Mouse (Mus musculus) limb, embryonic 14.5 days (tissue): ENCODE data around the gene Aass. TPM values are rescaled to one million over a fixed set of nuclear protein-coding genes. Genes with fewer than 3 reads are reported as not detected.

Experiments used
- ATAC-seq: fragments of 200-750 bp; cut with Nextera tagmentation; 2 replicates; pipeline ENCODE4 v1.8.0; 2017; ENCODE audit warnings: low read depth, moderate number of reproducible peaks, moderate TSS enrichment; ENCODE audit not compliant: low FRiP score
- DNase-seq: peaks from one replicate; pipeline ENCODE4 v3.0.0-alpha.2; 2015; ENCODE audit warnings: low spot score
- H3K27ac ChIP-seq: fragments of 300-500 bp; sonication (generic); replicated peaks from 2 replicates; pipeline ENCODE4 v1.5.1; 2014; ENCODE audit warnings: low read depth, mild to moderate bottlenecking, low read length, moderate library complexity, mixed read lengths
- H3K27me3 ChIP-seq: fragments of 300-500 bp; sonication (generic); 2 replicates; pipeline ENCODE4 v1.6.1; 2014; ENCODE audit warnings: low read length, mixed read lengths; ENCODE audit not compliant: control insufficient read depth, insufficient read depth
- H3K36me3 ChIP-seq: fragments of 300-500 bp; sonication (generic); 2 replicates; pipeline ENCODE4 v1.6.1; 2014; ENCODE audit warnings: mild to moderate bottlenecking, low read length, moderate library complexity, mixed read lengths; ENCODE audit not compliant: control insufficient read depth, insufficient read depth
- H3K4me1 ChIP-seq: fragments of 300-500 bp; sonication (generic); 2 replicates; pipeline ENCODE4 v1.6.1; 2014; ENCODE audit warnings: antibody characterized with exemption, low read length, mixed read lengths; ENCODE audit not compliant: control insufficient read depth, insufficient read depth
- H3K4me2 ChIP-seq: fragments of 300-500 bp; sonication (generic); replicated peaks from 2 replicates; pipeline ENCODE4 v1.6.1; 2014; ENCODE audit warnings: low read depth, mild to moderate bottlenecking, low read length, moderate library complexity; ENCODE audit not compliant: severe bottlenecking
- H3K4me3 ChIP-seq: fragments of 300-500 bp; sonication (generic); replicated peaks from 2 replicates; pipeline ENCODE4 v1.5.1; 2014; ENCODE audit warnings: low read length
- H3K9ac ChIP-seq: fragments of 300-500 bp; sonication (generic); 2 replicates; pipeline ENCODE4 v1.6.1; 2014; ENCODE audit warnings: mild to moderate bottlenecking, low read depth, low read length, moderate library complexity; ENCODE audit not compliant: severe bottlenecking
- H3K9me3 ChIP-seq: fragments of 300-500 bp; sonication (generic); 2 replicates; pipeline ENCODE4 v1.6.1; 2016; ENCODE audit warnings: low read length; ENCODE audit not compliant: control insufficient read depth
- POLR2A ChIP-seq: fragments of 200-500 bp; IDR thresholded peaks from 2 replicates; pipeline ENCODE4 v1.8.0; 2012; ENCODE audit warnings: inconsistent platforms, mild to moderate bottlenecking, moderate library complexity, borderline replicate concordance; ENCODE audit not compliant: insufficient read depth, insufficient read length; ENCODE audit errors: extremely low read depth
- WGBS: fragments of 180-500 bp; shearing (Covaris S2); extraction: QIAGEN DNeasy Blood & Tissue Kit; methylation state at CpG from one replicate; pipeline ENCODE4 v1.1.7; 2014; 5-methylcytosine and 5-hydroxymethylcytosine counted together
- polyA plus RNA-seq, 2 experiments: library from polyadenylated mRNA; depleted of rRNA in 1 of 2; stranded (reverse) in 1 of 2; unstranded in 1 of 2; fragments of >200 nt; fragmentation: Nextera tagmentation in 1 of 2; extraction: Ambion mirVana in 1 of 2; gene quantifications; 2 replicates each; pipeline versions ENCODE4 v1.2.1 to v1.2.3; 2012 to 2014

The Aass gene
- polyA plus RNA-seq, 2 experiments: 2.4 TPM

DNA sequence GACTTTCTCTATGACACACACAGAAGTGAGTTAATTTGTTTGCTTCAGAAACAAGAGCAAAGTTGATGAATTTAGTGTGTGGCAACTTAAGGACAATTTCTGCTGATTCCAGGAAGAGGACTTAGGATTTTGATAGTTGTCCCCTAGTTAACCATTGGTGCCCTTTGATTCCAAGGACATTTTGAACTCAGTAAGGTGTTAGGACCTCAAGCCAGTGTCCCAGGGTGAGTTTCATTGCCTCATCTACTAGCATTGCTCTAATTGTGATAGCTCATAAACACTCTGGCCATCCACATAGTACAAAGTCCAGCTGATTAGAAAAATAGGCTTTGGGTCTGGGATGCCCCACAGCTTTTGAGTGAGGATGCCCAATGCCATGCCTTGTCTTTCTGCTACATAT is 11.2 kb upstream of the Aass start:
- no peaks in the 10 kb centered on the region for H3K9me3 ChIP-seq
- no peak for ATAC-seq

DNA sequence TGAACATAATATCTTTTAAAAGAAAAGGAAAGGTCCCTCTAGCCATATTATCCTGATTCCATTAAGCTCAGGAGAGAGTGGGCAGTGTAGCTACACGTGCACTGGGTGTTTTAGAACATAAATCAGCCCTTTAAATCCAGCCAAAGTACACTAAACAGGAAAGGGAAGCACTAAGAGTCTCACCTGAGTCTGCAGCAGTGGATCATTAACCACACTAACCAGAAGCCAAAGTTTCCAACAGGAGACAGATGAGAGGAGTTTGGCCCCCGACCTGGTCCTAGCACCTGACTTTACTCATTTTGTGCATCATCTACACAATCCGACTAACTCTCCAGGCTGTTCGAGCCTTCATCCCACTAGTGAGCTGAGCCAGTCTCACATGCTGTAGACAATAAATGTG is 1.8 kb downstream of the Aass start:
- H3K9me3 ChIP-seq: no peaks in the 10 kb centered on the region
- WGBS: 37% methylated on average over 4 of the region's 4 CpGs
- H3K4me2 ChIP-seq: no peak overlapping the region
- no peak overlapping the region for H3K27ac ChIP-seq
- no peak overlapping the region for H3K9ac ChIP-seq
- no peaks in the 10 kb centered on the region for H3K27me3 ChIP-seq
- no peaks in the 10 kb centered on the region for H3K36me3 ChIP-seq
- ATAC-seq (no peak), DNase-seq (no peak)
- no peak for TF ChIP-seq POLR2A
- H3K4me1 ChIP-seq: peaks cover 10% of the 10 kb centered on the region
- H3K4me3 ChIP-seq: no peak overlapping the region

More for the DNA sequence above, 11.2 kb upstream of the Aass start:
- Histone ChIP-seq H3K36me3 (no peaks in the 10 kb centered on the region), H3K4me1 (no peaks in the 10 kb centered on the region), H3K9ac (no peak overlapping the region), H3K4me3 (no peak overlapping the region), H3K27me3 (no peaks in the 10 kb centered on the region), H3K4me2 (no peak overlapping the region), H3K27ac (no peak overlapping the region)
- no peak for DNase-seq
- no peak for TF ChIP-seq POLR2A

DNA sequence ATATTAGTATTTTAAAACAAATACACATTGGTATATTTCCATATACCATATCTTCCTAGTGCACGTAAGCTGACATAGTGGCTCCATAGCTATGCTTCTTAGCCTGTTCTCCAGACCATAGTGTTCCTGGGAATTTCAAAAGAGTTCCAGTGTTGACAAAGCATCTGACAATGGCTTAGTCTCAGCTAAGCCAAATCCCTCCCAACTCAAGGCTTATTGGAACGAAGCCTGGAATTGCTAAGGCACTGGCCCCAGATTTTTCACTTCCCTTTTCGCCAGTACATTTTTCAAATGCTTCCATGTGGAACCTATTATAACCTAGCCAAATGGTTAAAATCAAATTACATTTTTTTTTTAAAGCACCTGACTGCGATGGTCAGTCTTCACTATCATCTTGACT is 3.6 kb downstream of the Aass start:
- Histone ChIP-seq H3K9me3 (no peaks in the 10 kb centered on the region), H3K27ac (no peak overlapping the region), H3K4me1 (peaks cover 10% of the 10 kb centered on the region), H3K9ac (no peak overlapping the region), H3K27me3 (no peaks in the 10 kb centered on the region), H3K4me3 (no peak overlapping the region), H3K4me2 (no peak overlapping the region), H3K36me3 (no peaks in the 10 kb centered on the region)
- no peak for TF ChIP-seq POLR2A
- DNase-seq: peak; percentile 88
- 46% methylated on average over 4 of the region's 4 CpGs for WGBS
- no peak for ATAC-seq

DNA sequence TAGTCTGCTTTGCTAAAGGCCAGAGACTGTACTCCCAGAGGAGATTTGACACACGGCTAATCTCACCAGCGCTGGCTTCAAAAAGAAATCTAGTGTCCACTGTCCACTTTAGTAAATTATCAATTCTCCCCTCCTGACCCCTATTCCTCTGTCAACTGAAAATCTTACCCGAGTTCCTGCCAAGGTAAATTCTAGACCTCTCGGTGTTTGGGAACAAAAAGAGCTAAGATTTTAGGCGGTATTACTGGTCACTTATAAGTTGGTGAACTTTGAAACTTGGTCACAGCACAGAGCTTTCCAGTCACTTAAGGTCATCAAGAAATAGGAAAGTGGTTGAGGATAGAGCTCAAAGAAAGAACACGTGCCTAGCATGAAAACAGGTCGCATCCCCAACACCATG is 6.1 kb downstream of the Aass start:
- Histone ChIP-seq H3K27me3 (no peaks in the 10 kb centered on the region), H3K4me3 (no peak overlapping the region), H3K9me3 (no peaks in the 10 kb centered on the region), H3K4me1 (peaks cover 7% of the 10 kb centered on the region; the same call in 1 of the 2 replicates), H3K27ac (no peak overlapping the region), H3K4me2 (no peak overlapping the region), H3K9ac (no peak overlapping the region), H3K36me3 (no peaks in the 10 kb centered on the region)
- no peak for TF ChIP-seq POLR2A
- no peak for ATAC-seq
- no peak for DNase-seq
- 83% methylated on average over 7 of the region's 7 CpGs for WGBS

DNA sequence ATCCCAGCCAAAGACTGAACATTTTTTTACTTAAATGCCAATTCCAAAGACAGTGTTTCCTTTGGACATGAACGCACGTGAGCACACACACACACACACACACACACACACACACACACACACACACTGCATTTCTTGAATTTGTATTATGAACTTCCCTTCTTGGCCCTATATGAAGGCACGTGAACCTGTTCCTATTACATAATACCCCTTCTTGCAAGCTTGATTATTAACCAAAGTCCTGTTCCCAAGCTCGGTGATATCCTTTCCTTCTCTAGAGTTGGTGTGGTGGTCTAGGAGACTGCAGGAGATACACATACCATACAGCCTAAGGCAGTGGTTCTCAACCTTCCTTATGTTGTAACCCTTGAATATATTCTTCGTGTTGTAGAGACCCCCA is 7.0 kb downstream of the Aass start:
- no peak overlapping the region for H3K9ac ChIP-seq
- WGBS: 60% methylated on average over 5 of the region's 5 CpGs
- no peaks in the 10 kb centered on the region for H3K36me3 ChIP-seq
- no peaks in the 10 kb centered on the region for H3K9me3 ChIP-seq
- no peak overlapping the region for H3K4me3 ChIP-seq
- TF ChIP-seq POLR2A: no peak
- DNase-seq: no peak
- H3K27ac ChIP-seq: no peak overlapping the region
- no peaks in the 10 kb centered on the region for H3K27me3 ChIP-seq
- no peak overlapping the region for H3K4me2 ChIP-seq
- ATAC-seq: no peak
- H3K4me1 ChIP-seq: peaks cover 7% of the 10 kb centered on the region; the same call in 1 of the 2 replicates

DNA sequence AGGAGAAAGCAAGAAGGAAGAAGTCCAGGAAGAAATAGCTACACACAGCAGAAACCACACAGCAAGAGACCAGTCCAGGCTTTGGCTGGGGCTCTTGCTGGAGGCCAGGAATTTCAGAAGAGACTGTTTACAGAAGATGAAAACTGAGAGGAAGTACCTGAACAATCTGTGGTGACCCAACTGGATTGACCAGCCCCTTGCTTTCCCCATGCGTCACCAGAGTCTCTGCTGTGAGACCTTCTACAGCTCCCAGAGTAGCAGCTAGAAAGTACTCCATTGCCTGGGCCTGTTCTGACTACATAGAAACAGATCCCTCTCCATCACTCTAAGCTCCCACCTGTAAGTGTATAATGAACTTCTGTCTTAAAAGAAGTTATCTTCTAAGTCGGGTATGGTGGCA is 8.0 kb downstream of the Aass start:
- 74% methylated on average over 2 of the region's 2 CpGs for WGBS
- no peak for TF ChIP-seq POLR2A
- no peak for DNase-seq

More for the DNA sequence above, 8.0 kb downstream of the Aass start:
- Histone ChIP-seq H3K36me3 (no peaks in the 10 kb centered on the region), H3K9me3 (no peaks in the 10 kb centered on the region), H3K4me2 (no peak overlapping the region), H3K27ac (no peak overlapping the region), H3K4me3 (no peak overlapping the region), H3K9ac (no peak overlapping the region), H3K27me3 (no peaks in the 10 kb centered on the region), H3K4me1 (peaks cover 6% of the 10 kb centered on the region; the same call in 1 of the 2 replicates)
- no peak for ATAC-seq
